Mouse (Mus musculus): ENCODE data around the gene Fam206a.

- TF ChIP-seq CTCF (IDR thresholded peaks at IDR 0.05; ENCODE audit: control insufficient read depth, insufficient read depth, insufficient replicate concordance, low read depth, low read length) (no peak), POLR2A (IDR thresholded peaks at IDR 0.05; ENCODE audit: control insufficient read depth, low read depth, low read length) (no peak)
These were observed 38.2 kb downstream of the Fam206a start for GRCm38 (mm10) chr4:56840297-56840696.

Data from testis, adult 2 months (tissue).